Mouse (Mus musculus): ENCODE measurements around the gene Fgfr2.

DNA sequence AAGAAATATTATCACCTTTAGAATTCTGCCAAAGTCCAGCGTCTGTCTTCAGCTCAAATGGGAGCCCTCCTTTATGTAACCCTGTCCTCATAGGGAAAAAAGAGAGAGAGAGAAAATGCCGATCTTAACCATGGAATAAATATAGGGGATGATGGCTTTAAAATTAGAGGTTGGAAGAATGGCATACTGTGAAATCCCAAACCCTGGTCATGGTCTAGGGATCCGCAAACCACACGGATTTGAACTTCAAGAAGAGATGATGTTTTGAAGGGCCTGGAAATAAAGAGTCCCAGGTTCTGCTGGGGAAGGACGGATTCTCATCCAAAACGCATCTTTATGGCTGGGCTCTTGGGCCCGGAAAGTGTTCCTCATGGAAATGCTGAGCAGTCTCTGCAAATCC, 2975.9 kb downstream of the Fgfr2 start:
- TF ChIP-seq EP300 (IDR thresholded peaks at IDR 0.05; ENCODE audit: low read depth), result no peak
- TF ChIP-seq CTCF (IDR thresholded peaks at IDR 0.05; ENCODE audit: low read depth), result no peak

Data from liver, postnatal 0 days (tissue).